Mouse (Mus musculus) heart, postnatal 25 days (tissue): ENCODE data around the gene Grid1. TPM values are rescaled to one million over a fixed set of nuclear protein-coding genes. Genes with fewer than 3 reads are reported as not detected.

Experiments used
- DNase-seq: peaks from one replicate; pipeline ENCODE4 v3.0.0; 2022; ENCODE audit warnings: low spot score
- intact Hi-C: fragments of 180-260 bp; cut with DNase I; formaldehyde crosslinking; loops from one replicate; pipeline ENCODE4 v1.15.1; 2025
- total RNA-seq, 2 experiments: library from RNA; stranded (reverse); gene quantifications; 2 replicates each; pipeline ENCODE4 v1.2.3; 2021

Grid1 gene
- total RNA-seq, 2 experiments from 2014 or later: not detected

DNA sequence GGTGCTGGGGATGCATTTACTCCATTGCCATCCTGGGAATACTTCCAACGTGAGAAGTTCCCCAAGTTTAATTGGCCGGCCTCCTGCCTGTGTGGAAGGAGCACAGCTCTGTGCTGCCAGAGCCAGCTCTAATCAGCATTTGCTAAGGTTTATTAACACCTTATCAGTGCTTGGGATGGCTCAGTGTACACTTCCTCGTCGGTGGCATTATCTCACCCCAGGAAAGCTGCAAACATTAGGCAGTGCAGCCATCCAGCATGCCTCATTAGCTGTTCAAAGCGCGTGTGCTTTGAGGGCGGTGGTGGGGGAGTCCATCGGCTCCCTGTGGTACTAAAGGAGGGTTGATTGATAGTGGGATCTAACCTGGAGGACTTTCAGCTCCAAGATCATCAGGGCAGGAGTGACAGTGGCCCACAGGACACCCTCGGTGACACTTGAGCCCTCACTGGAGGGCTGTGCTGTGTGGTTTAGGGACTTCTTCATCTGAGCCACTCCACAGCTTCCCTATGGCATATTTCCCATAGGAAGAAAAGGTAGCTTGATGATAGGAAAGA, 275.7 kb downstream of the Grid1 start:
- intact Hi-C loops: no loop called here

DNA sequence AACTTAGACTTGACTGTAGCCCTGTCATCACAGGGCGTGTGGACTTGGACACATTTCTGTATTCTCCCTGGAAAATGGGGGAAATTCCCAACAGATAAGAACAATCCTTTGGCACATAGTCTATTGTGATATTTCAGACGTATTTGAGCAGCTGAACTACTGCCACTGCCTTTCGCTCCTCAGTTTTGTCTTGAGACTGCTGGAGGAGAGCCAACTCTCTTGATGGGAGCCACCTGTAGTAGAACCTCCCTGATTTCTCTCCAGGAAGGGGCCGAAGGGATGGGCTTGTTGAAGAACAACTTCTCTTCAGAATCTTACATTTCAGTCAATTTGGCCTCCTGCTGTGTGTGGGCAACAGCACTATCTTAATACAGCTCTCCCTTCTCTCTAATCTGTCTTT, 276.2 kb downstream of the Grid1 start:
- peak; percentile 4 for DNase-seq

More for the DNA sequence above, 275.7 kb downstream of the Grid1 start:
- DNase-seq: no peak

DNA sequence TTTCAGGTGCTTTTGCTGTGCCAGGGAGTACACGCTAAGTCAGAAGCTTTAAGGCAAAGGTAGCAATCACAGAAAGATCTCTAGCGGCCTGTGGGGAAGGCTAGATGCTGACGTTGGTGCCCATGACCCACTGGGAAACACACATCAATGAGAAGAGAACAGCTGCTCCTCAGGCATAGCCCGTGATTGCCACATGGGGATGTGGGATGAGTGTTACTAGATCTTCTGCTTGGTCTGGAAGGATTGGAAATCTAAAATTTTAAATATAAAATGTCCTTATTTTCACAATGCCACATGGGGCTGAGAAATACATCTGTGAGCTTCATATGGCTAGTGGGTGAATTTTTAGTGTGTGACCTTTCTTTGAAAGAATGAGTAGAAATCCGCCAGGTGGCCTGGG, 277.3 kb downstream of the Grid1 start:
- no peak for DNase-seq
- intact Hi-C loops: no loop called here

More for the DNA sequence above, 276.2 kb downstream of the Grid1 start:
- intact Hi-C loops: no loop called here

DNA sequence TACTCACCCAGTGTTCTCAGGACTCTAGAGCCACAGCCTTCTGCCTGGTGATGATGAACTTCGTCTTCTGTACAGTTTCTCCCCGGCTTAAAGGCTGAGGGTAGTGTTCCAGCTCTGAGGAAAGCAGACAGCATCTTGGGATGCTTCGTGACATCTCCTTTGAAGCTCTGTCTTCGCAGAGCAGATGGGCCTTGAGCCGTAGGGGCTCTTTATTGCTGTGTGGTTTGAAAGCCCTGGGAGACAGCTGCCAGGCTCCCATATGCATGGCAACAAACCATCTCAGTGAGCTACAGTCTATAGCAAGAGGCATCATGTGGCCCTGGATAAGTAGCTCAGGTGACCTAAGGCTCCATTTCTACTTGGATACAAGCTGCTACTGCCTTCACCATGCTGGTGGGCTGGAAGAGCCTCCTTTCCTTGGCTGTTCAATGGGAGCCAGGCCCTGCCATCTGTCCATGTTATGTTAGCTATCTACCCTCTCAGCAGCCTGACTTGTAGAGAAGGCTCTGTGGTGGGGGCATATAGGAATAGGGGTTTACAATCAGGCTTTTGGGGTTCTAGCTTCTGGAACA, 283.8 kb downstream of the Grid1 start:
- no peak for DNase-seq
- intact Hi-C loops: no loop called here

DNA sequence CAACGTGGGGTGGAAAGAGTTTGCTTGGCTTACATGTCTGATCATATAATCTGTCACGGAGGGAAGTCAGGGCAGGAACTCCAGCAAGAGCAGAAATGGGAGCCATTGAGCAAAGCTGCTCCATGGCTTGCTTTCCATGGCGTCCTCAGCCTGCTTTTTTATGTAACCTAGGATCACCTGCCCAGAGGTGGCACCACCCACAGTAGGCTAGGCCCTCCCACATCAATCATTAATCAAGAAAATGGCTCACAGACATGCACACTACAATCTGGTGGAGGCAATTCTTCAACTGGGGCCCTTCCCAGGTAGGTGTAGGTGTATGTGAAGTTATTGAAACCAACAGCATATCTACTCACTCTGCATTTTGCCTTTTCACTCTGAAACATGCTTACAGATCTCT, 287.7 kb downstream of the Grid1 start:
- DNase-seq: no peak
- intact Hi-C loops: no loop called here

DNA sequence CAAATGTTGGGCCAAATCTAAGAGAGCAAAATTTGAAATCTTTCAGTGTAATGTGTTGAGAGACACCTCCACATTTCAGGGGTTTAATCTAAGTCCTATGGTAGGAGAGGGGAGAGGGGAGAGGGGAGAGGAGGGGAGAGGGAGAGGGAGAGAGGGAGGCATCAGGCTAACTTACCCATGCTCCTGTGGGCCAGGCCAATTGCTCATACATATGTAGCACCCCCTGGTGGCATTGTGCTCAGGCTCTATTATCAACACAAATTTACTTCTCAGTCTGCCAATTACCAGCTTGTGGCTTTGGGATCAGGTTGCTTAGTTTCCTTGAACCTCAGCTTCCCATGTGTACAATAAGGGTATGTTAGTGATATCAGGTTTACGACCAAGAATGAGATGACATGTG, 291.0 kb downstream of the Grid1 start:
- intact Hi-C loops: loop anchor here (5.0 kb wide), 1 partner anchor 299 kb away; no protein-coding TSS in a partner anchor
- no peak for DNase-seq

DNA sequence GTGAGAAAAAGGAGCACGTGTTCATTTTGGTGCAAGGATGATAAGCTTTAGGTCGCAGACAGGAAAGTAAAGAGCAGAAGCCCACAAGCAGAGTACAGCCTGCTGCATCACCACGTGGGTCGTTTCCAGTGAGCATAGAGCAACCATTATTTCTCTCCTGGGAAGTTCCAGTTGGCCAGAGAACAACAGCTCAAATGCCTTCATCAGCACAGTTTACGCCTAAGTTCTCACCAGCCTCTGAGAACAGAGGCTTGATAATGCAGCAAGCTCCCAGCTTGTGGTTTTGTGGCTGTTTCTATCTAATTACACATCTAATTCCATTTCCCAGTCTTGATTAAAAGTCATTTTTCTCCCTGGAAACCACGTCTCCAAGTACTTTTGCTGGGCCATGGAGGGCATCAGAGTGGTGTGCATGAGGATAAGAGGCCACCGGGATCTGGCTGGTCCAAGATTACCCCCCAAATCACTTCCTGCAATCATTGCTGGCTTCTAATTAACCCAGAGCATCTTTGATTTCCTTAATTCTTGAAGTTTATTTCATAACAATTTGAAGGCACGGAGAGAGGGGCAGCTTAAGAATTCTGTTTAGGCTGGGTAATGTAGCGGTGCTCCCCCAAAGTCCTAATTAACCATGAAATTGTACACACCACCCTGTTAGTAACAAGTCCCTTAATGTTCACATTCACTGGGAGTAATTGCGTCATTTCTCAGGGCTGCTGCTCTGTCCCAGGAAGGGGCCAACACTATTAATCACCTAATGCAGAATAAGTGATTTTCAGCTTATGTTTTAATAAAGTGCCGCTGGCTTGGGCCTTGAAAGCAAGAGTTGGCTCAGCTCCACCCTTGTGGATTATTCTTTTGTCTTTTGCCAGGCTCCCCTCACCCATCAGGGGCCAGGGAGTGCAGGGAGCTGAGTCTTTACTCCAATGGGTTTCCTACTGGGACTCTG, 292.7 kb downstream of the Grid1 start:
- intact Hi-C loops: loop anchor here (5.0 kb wide), 1 partner anchor 300 kb away; no protein-coding TSS in a partner anchor
- DNase-seq: no peak

DNA sequence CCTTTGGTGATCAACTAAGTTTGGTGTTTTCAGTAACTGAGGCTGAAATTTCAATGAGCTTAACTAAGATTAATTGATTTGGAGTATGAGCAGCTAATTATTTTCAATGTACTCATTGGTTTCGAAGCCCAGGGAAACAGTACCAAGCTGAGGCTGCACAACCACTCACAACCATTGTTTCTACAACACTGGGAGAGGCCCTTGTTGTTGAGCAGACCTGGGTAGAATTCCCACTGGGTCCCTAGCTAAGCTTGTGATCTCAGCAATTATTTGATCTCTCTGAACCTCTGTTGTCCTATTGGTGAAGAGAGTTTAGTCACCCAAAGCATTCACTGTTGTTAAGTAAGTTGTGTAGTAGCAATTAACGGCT, 293.4 kb downstream of the Grid1 start:
- no peak for DNase-seq
- intact Hi-C loops: loop anchor here (5.0 kb wide), 1 partner anchor 301 kb away; no protein-coding TSS in a partner anchor

DNA sequence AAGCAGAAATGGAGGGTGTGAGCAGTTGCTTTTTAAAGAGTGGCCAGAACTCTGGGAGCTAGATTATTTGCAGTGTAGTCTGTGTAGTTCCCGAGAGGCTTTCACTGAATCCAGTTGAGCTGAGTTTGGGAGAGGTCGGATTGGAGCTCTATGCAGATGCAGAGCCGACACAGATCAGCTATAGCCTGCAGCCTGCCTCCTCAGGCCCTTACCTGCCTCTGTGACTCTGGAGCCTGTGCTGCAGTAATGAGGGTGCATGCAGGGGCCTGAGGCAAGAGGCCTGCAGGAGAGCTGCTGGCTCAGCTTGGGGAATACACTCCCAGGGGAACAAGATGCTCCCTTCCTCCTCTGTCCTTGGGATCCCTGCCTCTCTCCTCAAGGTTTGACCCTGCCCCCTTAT, 296.0 kb downstream of the Grid1 start:
- intact Hi-C loops: no loop called here
- DNase-seq: no peak

DNA sequence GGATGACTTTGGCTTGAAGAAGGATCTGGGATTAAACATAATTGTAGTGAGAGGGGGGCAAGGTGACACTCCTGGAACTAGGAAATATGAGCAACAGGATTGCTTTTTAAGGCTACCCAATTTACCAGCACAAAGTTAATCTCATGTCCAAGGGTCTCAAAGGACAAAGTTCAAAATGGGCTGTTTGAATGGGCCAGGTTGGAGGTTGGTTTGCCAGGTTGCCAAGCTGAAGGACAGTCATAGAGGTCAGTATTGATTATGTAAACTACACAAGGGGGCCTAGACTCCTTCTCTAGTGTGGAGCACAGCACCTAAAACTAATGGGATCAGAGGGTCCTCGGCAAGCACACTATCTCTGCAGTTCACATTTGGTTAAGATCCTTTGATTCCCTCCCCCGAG, 300.2 kb downstream of the Grid1 start:
- intact Hi-C loops: no loop called here

DNA sequence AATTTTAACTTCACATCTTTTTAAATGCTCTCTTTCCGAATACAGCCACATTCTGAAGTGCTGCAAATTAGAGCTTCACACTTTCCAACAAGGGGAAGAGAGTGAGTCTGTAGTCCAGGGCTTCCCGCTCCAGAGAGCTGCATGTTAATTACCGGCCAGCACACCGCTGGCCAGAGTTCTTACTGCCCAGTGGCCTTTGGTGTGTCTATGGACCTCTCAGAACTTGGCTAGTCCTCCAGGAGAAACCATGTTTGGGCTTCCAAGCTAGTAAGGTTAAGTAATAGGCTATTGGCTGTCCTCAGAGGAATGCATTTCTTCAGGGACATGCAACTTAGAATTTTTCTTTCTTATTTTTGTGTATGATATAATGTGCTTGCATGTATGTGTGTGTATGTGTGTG, 301.0 kb downstream of the Grid1 start:
- intact Hi-C loops: no loop called here
- DNase-seq: no peak

More for the DNA sequence above, 300.2 kb downstream of the Grid1 start:
- no peak for DNase-seq

DNA sequence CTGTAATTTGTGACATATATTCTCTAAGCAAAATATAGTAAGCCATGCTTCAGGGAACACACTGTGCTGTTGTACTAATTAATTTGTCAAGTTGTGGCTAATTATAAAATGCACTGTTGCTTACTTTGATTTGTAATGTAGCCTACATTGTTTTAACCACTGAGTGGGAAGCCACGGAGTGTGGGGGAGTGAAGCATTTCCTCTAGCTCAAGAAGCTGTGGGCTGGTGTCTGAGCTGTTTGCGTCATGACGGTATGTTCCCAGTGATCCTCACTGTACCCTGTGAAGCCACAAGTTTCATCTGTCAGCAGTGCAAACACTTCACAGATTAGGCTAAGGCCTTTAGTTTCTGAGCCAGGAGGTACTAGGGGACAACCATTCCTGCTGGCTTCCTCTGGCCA, 302.2 kb downstream of the Grid1 start:
- intact Hi-C loops: no loop called here
- DNase-seq: no peak

DNA sequence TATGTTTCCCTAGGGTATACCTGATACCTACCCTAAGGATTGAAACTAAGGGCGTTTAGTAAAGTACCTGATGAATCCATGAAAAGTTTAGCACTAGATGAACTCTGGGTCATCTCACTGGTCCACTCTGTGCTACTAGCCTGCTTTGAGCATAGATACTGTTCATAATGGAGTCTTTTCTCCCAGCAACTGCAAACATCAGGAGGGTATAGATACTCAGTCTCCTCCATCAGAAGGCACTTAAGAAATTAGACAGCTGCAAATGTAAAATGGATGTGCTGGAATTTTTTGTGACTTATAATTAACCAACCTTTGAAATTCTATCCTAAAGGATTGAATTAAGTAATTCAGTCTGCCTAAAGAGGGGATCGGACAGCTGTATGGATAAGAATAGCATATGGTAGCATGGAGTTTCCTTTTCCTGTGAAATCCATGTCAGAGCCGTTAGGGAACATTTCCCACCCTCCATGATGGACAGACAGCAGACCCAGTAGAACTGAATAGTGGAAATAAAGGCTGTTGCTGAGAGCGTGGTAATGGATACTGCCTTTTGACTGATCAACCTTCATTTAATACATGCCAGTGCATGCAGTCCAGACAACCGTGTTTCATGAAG, 303.5 kb downstream of the Grid1 start:
- no peak for DNase-seq
- intact Hi-C loops: no loop called here

DNA sequence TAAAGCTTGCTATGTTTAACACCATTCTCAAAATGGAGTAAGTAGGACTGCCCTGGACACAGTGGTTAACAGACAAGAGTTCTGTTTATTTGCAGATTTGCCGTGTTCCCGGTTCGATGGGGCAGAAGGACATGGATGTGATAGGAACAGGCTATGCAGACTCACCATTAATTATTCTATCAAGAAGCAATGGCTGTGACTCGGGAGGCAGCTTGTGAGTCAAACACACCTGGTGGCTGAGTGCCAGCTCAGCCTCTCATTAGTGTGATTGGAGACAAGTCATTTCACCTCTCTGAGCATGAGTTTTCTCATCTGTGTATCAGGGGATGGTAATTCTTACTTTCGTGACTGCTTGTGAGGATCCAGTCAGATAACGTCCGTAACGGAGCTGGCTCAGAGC, 307.7 kb downstream of the Grid1 start:
- intact Hi-C loops: no loop called here

DNA sequence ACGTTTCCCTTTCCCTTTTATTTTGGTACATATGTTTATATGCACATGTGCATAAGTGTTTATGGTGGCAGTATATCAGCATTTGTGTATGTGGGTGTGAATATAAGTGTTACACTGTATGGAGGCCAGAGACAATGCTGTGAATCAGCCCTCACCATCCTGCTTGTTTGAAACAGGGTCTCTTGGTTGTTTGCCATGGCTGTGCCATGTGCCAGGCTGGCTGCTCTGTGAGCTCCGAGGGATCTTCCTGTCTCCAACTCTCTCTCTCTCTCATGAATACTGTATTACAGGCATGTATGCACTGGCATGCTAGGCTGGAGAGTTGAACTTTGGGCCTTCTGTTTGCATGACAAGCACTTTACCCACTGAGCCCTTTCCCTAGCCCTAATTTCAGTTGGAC, 315.1 kb downstream of the Grid1 start:
- DNase-seq: no peak
- intact Hi-C loops: no loop called here

More for the DNA sequence above, 307.7 kb downstream of the Grid1 start:
- no peak for DNase-seq

DNA sequence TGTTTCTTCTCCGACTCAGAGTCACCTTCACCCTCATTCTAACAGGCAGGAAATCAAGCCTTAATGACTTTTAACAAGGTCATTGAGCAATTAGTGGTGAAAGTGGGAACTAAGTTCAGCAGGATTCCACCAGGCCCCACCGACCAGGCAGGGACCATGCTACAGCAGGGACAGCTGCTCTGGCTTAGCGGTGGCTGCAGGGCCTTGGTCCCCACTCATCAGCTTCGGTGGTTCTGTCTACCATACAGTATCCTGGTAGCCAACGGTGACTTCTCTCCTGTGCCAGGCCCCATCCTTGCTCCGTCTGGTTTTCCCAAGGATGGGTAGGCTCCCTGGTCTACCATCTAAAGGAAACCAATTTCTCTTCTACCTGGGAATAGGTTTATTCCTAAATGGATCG, 318.2 kb downstream of the Grid1 start:
- no peak for DNase-seq
- intact Hi-C loops: no loop called here

DNA sequence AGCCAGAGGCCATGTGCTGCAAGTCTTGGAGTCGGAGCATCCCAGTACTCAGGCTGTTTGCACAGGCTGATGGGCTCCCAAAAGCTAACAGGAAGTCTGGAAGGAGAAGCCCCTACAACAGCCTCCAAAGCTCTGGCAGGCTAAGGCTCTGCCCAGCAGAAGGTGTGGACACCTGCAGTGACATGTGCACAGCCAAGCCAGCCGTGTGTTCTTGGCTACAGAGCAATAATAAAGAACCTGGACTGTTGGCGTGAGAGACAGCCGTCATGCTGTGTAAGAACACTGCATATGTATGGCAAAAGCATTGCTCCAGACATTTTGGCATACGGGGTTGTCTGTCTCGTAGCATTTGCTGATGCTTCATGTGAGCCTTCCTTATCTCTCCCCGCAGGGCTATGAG, 319.9 kb downstream of the Grid1 start:
- intact Hi-C loops: no loop called here
- no peak for DNase-seq

DNA sequence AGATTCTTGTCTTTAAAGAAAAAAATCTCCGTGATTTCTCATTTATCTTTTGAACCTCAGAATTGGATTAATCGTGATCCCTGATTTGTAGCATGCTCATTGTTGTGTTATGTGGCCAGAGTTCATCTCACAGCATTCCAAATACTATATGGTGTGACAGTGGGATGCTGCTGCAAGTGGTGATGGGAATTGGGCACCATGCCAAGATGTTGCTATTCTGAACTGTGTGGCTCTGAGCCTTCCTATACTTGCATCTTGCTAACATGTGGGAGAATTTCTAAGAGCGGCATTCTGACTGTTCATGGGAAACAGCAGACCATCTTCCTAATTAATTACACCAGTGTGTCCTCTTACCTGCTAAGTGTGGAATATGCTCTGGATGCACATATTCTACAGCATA, 332.5 kb downstream of the Grid1 start:
- intact Hi-C loops: no loop called here
- no peak for DNase-seq

DNA sequence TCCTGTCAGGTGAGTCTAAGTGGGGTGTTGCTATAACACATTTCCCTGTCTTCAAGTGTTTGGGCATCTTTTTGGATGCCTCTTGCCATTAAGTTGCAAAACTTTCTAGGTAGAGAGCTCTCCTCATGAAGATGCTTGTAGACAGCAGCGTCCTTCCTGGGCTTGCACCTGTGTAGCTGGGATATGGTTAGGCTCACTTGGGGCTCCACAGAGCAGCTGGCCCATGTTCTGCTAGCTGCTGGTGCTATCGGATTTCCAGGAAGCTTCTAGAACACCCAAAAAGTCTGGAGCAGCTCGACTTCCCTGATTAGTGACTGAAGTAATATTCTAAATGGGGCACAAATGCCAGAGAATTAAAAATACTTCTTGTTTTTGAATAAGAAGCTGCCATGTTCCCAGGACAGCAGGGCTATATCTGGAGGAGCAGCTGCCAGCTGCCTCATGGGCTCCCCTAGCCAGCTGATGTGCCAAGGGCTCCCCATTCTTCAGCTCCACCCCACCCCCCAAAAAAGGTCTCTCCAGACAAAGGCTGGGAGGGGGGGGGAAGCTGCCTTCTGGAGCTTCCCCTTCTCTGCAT, 333.9 kb downstream of the Grid1 start:
- intact Hi-C loops: no loop called here

DNA sequence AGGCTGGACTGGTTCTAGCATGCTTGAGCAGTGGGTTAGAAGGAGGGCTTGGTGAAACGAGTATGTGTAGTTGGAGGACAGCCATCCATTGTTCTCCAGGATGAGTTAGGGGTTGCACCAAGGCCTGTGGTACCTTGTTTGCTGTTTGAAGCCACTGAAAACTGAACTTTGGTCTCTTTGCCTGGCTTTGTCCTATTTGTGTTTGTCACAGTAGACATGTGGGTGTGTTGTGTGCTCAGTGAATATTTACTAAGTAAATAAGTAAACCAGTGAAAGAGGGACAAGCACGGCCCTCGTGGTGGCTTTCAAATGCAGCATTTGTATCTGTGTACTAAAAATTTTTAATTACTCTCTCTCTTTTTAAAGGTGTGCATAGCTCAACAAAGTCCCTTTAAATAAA, 334.5 kb downstream of the Grid1 start:
- intact Hi-C loops: no loop called here

More for the DNA sequence above, 333.9 kb downstream of the Grid1 start:
- DNase-seq: no peak

More for the DNA sequence above, 334.5 kb downstream of the Grid1 start:
- DNase-seq: no peak
